Mouse (Mus musculus) C2C12 (cell line): ENCODE data around the gene Cxcr1.
A peak's percentile ranks its signal among the peaks of the same experiment; 100 is the strongest.

Experiments used
- CEBPB ChIP-seq: IDR thresholded peaks from one replicate; pipeline ENCODE4 v1.6.1; 2011; ENCODE audit warnings: low read depth, mild to moderate bottlenecking, control low read depth, moderate library complexity
- CTCF ChIP-seq: IDR thresholded peaks from one replicate; pipeline ENCODE4 v1.5.1; 2011; ENCODE audit not compliant: control insufficient read depth, insufficient read depth, insufficient read length
- FOSL1 ChIP-seq: IDR thresholded peaks from one replicate; pipeline ENCODE4 v1.8.0; 2011; ENCODE audit warnings: mild to moderate bottlenecking, low read length; ENCODE audit not compliant: poor library complexity, insufficient read depth, severe bottlenecking
- MAX ChIP-seq: IDR thresholded peaks from one replicate; pipeline ENCODE4 v1.6.1; 2011; ENCODE audit warnings: mild to moderate bottlenecking, control low read depth
- MYOG ChIP-seq: IDR thresholded peaks from one replicate; pipeline ENCODE4 v1.6.1; 2011; ENCODE audit not compliant: control insufficient read depth, insufficient read length; ENCODE audit errors: extremely low read depth
- USF1 ChIP-seq: IDR thresholded peaks from one replicate; pipeline ENCODE4 v1.6.1; 2011; ENCODE audit warnings: low read depth, mild to moderate bottlenecking, control low read depth, moderate library complexity

- TF ChIP-seq CTCF (peak; percentile 68), MAX (no peak), FOSL1 (no peak), MYOG (no peak), USF1 (no peak), CEBPB (no peak)
Observed at GRCm38 (mm10) chr1:74195961-74196360, 1.5 kb upstream of the Cxcr1 start.
